Mouse (Mus musculus): ENCODE measurements at regions not wholly inside any gene's neighbourhood (a gene's known extent, or its start where the extent isn't known, plus 50 kb on each side); places are given as distances from the start of the nearest gene placed in this dataset.
A peak's percentile ranks its signal among the peaks of the same experiment; 100 is the strongest.

DNA sequence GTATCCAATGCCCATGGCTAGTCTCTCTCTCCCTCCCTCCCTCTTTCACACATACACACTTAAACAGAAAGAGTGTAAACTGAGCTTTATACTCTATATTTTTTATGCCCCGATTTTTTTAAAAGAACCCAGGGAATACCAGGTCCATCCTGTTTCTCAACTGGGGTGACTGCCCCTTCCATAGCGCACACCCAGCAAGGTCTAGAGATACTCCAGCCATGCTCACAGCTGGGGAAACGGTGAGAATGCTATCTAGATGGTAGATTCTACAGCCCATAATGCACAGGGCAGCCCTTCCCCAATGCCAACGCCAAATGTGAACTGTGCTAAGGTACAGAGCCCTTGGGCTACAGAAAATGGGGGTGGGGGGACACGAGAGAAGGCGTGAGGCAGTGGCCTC lies 51.2 kb upstream of the Tln2 start:
- no peak for DNase-seq (ENCODE audit: low spot score)

DNA sequence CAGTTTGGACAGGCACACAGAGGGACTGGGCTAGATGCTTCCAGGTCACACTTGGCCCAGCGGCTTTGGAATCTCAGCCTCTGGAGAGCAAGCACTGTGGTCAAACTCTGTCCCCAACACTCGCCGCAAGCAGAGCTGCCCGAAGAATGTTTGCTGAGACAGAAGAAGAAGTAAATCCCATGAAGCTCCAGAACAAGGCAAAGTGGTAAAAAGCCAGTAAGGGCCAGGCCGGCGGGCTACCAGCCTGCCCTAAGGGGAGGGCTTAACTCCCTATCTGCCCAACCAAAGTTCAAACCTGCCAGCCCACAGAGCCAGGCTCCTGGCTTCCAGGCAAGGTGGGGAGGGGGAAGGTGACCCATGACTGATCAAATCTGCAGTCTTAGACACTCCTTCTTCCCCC lies 52.2 kb upstream of the Tln2 start:
- DNase-seq (ENCODE audit: low spot score), result no peak

DNA sequence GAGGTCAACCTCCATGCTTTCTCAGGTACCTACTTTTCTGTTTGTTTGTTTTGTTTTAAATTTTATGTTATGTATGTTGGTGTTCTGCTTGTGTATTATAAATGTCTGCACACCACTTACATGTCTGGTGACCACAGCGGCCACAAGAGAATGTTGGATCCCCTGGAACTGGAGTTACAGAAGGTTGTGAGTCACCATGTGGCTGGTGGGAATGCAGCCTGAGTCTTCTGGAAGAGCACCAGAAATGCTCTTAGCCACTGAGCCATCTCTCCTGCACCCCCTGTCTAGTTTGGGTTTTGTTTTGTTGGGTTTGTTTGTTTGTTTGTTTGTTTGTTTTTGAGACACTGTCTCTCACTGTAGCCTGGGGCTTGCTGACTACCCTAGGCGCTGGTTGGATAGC lies 52.6 kb upstream of the Tln2 start:
- no peak for DNase-seq (ENCODE audit: low spot score)

DNA sequence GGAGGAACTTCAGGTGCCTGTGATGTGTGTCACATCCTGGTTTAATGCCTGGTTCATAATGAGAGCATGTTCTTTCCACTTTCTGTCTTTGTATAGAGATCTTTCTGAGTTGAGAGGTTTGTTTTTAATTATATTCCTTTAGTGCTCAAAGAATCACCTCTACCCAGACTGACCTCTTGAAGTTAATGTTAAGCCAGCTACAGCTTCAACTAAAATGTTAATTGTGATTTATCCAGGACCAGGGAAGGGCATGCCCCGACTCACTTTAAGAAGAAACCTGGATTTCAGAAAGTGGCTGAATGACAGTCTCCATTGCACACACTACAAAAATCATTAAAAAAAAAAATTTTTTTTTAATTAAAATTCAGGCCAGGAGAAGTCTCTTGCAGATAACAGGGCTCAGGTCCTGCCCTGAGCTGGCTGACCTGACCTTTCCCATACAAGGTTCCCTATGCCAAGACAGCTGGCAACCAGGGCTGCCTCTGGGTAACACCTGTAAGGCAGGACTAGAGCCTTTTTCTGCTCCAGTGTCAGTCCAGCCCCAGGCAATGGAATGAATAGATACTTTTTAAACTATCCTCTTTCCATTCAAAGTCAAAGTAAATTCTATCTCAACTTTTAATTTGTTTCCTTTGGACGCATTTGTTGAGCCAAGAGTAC lies 54.7 kb upstream of the Tln2 start:
- DNase-seq (ENCODE audit: low spot score), result no peak

DNA sequence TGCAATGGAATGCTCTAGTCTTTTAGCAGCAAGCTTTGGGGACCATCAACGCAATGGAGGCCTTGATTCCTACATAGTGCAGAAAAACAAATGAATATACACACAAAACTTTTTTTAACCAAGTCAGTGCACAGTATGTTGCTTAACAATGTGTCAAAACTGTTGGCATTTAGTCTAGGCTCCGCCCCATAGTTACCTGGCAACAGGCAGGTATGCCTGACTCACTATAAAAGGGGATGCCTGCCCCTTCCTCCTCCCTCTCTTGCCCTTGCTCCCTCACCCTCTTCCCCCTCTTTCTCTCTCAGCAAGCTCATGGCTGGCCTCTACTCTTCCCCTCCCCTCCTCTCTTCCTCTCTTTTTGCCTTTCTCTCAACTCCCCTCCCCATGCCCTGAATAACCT lies 56.7 kb upstream of the Tln2 start:
- DNase-seq (ENCODE audit: low spot score), result no peak

DNA sequence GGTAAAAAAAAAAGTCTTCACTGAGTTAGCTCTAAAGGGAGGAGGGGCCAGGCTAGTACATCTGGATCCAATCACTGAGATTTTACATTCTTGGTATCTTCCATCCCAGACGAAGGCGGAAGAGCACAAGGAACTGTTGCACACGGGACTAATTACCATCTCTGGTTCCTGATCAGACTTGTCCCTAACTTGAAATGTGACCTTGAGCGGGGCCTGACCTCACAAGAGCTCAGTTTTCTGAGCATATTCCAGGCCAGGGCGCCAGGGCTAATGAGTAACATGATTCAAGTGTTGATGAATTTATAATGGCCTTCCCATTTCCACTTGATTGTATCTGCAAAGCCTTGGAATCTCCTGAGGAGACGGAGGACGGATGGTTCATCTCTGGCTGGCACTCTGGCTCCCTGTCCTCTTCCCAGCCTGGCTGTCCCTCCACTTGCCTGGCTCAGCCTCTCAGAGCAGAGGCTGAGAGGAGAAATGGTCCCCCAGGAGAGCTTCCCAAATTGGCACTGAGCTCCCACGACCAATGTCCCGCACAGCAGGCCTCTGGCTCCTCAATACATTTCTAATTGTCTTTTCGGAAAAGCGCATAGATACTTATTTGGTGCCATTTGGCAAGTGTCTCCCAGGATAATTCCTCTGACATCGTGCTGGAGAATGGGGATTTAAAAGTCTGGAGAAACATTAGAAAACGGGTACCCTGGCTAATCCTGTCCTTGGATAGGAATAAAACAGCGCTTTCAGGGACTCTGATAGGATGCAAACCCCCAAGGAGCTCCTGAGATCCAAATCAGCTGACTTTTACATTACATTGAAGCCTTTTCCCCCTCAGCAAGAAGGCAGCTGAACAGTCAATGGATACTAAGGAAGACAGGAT lies 58.1 kb upstream of the Tln2 start:
- DNase-seq (ENCODE audit: low spot score), result no peak

DNA sequence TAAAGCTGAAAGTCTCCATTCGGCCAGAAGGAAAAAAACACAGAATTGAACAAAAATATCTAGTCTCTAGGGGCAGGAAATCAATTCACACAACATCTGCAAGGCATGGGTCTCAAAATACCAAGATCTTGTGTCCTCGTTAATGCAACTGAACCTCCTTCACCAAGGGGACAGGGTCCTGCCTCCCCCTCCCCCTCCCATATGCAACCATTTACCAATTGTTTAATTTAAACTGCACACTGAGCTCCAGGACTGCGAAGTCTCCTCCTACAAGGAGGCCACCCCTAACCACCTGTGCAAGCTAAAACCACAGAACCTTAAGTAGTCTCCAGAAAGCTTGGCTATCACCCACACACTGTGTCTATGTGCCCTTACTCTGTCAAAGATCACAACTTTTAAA lies 61.4 kb upstream of the Tln2 start:
- no peak for DNase-seq (ENCODE audit: low spot score)

DNA sequence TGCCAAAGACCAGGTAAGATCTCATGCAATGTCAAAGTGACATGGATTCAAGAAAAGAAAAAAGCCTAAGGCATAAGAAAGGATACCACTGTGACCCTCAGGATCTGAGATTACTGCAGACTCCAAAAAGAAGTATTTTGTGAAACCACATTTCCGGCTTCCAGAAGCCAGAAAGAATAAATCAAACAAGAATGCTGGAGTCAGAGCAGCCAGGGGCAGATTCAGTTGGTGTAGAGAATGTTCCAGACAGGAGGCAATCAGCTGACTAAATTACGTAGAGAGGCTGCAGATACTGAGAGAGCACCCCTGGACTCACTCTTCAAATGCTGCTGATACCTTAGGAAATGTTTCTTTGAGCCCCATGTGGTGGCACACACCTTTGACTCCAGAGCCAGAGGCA lies 67.7 kb upstream of the Tln2 start:
- no peak for DNase-seq (ENCODE audit: low spot score)

DNA sequence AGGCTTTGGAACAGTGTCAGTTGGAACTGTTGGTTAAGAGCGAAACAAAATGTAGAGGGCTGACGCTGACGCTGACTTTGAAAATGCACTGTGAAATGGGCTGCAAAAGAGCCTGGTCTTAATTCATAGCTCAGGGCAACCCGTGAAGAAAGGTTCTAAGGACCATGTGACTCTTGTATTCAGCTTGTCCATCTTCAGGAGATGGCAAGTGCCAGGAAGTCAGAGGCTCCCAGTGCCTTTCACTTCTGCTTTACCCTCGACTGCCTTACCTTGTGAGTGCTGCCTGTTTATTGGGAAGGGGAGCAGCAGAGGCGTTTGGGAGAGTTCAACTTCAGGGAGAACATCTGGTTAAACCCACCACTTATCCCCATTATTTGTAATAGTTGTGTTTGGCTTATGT lies 70.1 kb upstream of the Tln2 start:
- no peak for DNase-seq (ENCODE audit: low spot score)

DNA sequence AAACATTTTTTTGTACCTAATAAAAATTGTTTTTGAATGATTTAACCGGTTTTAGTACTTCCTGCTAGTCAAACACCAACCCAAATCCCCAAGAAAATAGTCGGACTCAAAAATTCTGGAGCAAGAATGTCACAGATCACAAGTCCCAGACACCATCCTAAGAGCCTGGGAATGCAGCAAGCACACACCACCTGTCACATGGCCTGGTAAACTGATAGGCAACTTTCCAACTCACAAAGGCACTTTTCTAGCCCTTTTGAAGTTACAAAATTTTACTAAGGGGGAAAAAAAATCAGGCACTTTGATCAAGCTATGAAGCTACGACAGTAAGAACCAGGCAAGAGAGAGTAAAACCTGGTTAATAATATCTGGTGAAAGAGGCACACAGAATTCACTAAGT lies 70.7 kb upstream of the Tln2 start:
- no peak for DNase-seq (ENCODE audit: low spot score)

DNA sequence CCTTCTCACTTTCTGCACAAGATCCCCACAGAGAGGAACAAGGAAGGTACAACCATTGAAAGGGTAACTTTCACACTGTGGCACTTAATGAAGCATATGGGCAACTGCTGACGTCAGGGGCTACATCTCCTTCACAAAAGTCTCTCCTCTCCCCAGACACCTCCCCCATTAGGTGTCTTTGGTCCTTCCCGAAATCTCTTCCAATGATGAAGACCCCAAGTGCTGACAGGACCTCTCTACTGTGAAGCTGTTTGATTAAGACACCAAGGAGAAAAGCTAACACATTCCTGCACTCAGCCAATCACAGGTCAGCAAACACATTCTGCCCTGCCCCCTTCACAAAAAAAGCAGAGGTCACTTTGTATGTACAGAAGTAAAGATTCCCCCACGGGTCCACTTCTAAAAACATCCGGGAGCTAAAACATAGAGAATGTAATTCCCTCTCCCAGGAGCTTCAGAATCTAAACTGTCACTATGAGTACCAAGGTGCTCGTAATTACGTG lies 72.3 kb upstream of the Tln2 start:
- DNase-seq (ENCODE audit: low spot score), result no peak

DNA sequence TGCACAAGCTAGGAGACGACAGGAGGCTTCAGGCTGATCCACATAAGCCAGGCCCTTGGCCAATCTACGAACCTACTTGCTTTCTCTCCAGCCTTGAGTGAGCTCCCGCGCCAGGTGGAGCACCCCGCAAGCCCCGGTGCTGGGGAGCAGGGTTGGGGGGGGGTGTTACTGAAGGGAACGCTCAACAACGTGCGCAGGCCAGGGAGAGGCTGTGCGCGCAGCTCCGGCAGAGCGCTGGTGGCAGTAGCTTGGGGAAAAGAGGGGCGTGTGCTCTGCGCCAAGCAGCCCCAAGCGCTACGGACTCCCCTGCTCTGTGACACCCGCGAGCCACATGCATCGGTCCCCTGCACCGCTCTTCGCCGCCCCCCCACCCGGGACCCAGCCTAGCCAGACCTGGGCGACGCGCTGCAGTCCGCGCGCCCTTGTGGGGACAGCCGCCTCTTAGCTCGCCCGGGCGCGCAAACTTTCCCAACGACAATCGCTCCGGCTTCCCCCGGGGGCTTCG lies 73.1 kb upstream of the Tln2 start:
- DNase-seq (ENCODE audit: low spot score), result no peak

DNA sequence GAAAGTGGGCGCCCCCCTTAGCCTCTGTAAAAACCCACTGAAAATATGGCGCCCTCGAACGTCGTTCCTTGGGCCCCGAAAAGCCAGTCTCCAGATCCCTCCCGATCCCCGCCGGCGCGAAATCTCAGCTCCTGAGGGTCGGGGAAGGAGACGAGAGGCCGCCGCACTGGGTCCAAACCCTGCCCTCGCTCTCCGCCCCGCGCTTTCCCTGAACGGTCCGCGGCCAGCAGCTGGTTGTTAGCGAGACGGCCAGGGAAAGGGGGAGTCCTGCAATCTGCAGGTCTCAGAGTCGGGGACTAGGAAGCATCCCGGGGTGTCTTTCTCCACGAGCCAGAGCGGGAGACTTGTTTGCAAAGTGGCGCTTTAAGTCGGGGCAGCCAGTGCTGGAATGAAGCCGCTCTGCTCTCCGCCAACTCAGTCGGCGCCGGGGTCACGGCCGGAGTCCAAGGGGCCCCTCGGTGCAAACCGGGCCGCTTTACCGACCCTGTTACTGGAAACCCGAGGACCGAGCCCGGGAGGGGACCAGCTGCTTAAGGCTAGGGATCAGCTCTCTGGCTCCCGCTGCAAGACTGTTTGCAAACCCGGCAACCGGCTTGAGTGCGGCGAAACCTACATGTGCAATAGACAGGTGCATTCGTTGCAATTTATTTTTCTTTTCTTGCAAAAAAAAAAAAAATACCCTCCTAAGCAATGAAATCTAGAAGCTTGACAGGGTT lies 73.7 kb upstream of the Tln2 start:
- DNase-seq (ENCODE audit: low spot score), result no peak

DNA sequence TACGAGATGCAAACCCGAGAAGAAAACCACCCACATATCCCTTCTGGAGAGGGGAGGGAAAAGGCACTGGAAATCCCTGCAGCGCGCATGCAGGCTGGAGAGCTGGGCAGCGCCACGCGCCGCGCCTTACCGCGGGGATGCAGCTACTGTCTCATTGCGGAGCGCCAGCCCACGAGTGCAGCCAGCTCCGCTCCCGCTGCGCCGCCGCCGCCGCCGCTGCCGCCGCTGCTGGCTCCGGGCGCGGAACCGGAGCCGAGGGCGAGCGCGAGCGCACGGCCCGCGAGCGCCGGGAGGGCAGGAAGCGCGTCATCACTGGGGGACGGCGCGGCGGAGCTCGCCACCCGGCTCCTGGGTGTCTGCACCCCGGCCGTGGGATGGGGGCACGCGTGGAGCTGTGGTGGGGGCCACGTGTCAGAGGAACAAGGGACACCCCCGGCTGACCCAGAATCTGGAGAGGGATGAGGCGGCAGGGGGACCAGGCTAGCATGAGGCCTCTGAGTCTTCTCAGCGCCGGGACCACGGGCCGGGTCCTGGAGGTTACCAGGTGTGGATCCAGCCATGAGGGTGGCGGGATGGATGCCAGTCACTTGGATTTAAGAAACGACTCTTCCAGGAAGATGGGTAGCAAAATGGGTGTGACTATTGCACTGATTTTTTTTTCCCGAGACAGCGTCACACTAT lies 74.4 kb upstream of the Tln2 start:
- DNase-seq (ENCODE audit: low spot score), result no peak

DNA sequence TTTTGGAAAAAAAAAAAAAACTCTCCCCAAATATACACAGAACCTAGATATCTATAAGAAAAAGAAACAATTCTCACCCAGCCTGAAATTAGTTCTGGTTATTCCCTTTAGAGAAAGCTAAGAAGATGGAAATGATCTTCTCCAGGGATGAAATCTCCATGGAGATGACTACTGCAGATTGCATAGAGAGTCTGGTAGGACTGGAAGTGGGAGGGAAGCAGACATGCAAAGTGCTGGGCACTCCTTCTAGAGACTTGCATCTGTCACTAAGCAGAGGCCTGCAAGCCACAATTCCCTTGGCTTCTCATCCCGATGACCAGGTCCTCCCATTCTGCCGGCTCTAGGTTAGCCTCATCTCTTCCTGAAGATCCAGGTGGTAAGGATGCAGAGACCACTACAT lies 87.3 kb upstream of the Tln2 start:
- DNase-seq (ENCODE audit: low spot score), result no peak

DNA sequence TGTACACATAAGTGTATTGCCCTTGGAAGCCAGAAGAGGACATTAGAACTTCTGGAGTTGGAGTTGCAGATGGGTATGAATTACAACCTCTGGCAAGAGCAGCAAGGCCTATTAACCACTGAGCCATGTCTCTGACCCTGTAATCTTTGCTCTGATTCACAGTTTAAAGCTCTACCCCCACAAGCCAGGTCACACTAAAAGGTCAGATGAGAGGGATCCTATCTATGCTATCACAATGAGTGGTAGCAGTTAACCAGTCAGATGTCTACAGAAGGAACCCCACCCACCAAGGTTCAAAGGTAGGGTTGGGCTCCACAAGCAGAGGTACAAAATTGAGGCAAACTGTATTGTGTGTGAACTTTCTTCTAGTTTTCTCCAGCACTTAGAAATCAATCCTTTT lies 94.5 kb upstream of the C2cd4b start:
- DNase-seq (ENCODE audit: low spot score), result no peak

DNA sequence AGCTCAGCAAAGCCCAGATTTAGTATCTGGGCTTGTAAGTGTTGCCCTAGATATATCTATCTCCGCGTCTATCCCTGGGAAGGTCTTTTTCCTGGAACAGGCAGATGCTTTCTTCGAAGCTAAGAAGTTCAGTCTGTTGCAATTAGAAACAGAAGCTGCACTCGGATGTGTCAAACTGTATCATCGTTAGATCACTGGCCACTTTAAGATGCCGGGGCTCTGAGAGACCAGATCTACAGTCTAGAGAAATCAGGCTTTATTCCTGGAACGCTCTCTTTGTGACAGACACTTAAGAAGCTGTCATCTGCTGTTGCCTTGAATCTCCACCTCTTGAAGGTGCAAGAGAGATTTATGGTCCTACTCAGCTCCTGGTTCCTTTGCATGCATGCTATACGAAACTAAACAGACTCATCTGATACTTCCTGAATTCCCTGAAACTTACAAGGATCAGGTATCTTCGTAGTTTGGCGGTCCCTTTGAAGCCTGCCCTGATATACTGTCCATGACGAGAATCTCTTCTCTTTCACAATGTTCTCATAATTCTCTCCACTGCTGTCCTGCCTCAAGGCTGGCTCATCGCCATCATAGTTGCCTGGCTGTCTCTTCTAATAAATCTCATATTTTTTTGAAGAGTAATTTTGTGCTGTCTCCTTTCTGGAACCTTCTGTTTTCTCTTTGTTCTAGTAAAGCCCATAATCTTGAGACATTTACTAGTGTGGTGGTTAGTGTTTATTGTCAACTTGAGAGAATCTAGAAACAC lies 88.8 kb upstream of the C2cd4b start:
- DNase-seq (ENCODE audit: low spot score), result no peak

DNA sequence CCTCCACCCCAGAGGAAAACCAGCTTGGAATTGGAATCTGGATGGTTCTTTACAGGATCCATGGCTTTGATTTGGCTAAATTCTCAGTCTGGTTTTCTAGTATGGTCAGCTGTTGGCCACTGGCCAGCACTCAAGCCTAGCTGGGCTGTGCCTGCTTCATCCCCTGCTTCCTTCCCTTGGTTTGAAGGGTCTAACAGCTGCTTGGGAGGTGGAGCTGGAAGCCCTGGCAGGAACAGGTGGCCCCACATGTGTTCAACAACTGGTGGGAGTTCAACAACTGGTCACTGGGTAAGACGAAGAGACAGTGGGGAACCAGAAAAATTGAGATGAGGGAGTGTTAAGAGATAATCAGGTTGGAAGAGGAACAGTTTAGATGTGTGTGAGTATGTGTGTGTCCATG lies 82.3 kb upstream of the C2cd4b start:
- DNase-seq (ENCODE audit: low spot score), result no peak

DNA sequence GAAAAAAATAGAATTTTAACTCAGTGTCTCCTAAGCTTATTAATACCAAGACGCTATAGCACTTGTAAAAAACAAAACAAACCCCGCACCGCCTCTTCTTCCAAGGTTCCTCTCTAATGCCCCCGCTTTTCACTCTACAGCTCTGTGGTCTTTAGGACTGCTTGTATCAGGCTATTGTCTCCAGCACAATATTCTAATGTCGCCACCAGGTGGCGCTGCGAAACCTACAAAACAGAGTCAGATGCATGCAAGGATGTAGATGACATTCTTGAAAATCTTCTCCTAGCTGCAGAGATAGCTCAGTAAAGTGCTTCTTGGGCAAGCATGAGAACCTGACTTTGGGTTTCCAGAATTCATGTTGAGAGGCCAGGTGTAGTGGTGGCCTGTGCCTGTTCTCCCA lies 75.9 kb upstream of the C2cd4b start:
- DNase-seq (ENCODE audit: low spot score), result peak; percentile 22

DNA sequence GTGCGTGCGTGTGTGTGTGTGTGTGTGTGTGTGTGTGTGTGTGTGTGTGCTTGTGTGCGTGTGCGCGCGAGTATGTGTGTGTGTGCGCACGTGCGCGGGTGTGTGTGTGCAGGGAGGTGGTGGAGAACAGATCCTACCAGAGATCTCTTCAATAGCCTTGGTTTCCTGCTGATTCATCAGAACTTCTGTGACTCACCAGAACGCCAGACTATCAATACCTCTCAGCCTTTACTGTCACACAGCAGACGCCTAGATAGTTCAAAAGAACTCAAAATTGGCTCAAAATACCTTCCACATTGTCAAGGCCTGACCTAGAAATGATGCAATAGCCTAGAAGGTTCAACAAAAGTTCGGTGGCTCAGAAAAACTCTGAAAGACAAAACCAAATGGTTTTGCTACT lies 66.8 kb upstream of the C2cd4b start:
- no peak for DNase-seq (ENCODE audit: low spot score)

DNA sequence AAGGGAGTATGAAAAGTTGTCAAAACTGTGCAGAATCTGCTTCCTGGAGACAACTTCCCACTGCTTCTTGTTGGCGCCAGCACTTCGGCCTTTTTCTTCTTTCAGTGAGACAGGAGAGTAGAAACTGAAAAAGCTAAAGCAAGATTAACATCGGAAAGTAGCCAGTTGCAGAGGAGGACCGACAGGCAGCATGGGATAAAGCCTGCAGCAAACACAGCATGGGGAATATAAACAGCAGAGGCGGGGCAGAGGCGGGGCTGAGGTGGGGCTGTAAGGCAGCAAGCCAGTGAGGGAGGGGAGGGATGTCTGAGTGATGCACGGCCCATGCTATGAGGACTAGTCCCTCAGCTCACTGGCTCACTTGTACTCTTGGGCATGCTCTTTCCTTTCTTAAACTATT lies 65.5 kb upstream of the C2cd4b start:
- no peak for DNase-seq (ENCODE audit: low spot score)

DNA sequence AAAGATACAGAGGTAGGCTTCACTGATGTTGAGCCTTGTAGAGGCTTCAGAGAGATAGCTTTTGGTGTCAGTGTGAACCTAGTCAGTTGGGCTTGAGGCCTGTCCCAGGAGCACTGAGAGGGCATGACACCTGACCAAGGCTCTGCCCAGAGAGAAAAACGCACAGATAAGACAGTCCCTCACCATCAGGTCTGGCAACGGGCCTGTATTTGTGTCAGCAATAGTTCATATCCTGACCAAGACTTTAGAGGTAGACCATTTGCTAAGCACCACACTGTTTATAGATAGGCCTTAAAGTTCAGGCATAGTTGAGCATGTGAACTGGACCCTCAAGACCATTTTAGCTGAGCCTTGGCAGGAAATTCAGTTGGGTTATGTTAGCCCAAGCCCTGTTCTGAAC lies 60.4 kb upstream of the C2cd4b start:
- DNase-seq (ENCODE audit: low spot score), result no peak

Data from lung, postnatal 25 days (tissue).